Mouse (Mus musculus) forebrain, embryonic 14.5 days (tissue): Measurements from ENCODE around the gene Vkorc1l1. TPM values are rescaled to one million over a fixed set of nuclear protein-coding genes. Genes with fewer than 3 reads are reported as not detected.
A peak's percentile ranks its signal among the peaks of the same experiment; 100 is the strongest.

Experiments used
- ATAC-seq: fragments of 200-750 bp; cut with Nextera tagmentation; 2 replicates; pipeline ENCODE4 v1.8.0; 2017; ENCODE audit warnings: mild to moderate bottlenecking, moderate library complexity
- DNase-seq: peaks from one replicate; pipeline ENCODE4 v3.0.0-alpha.2; 2015; ENCODE audit warnings: low spot score
- H3K27ac ChIP-seq: fragments of 300-500 bp; sonication (generic); 2 replicates; pipeline ENCODE4 v1.5.1; 2014; ENCODE audit warnings: low read depth, mild to moderate bottlenecking, control low read depth, low read length, moderate library complexity
- H3K27me3 ChIP-seq: fragments of 300-500 bp; sonication (generic); replicated peaks from 2 replicates; pipeline ENCODE4 v1.6.1; 2014; ENCODE audit warnings: low read length, control low read depth, mixed read lengths; ENCODE audit not compliant: control insufficient read depth, insufficient read depth
- H3K36me3 ChIP-seq: fragments of 300-500 bp; sonication (generic); 2 replicates; pipeline ENCODE4 v1.6.1; 2014; ENCODE audit warnings: low read length, control low read depth; ENCODE audit not compliant: control insufficient read depth, insufficient read depth
- H3K4me1 ChIP-seq: fragments of 300-500 bp; sonication (generic); 2 replicates; pipeline ENCODE4 v1.6.1; 2014; ENCODE audit warnings: antibody characterized with exemption, low read length, control low read depth; ENCODE audit not compliant: control insufficient read depth, insufficient read depth
- H3K4me2 ChIP-seq: fragments of 300-500 bp; sonication (generic); 2 replicates; pipeline ENCODE4 v1.6.1; 2014; ENCODE audit warnings: mild to moderate bottlenecking, control low read depth, low read length
- H3K4me3 ChIP-seq: fragments of 300-500 bp; sonication (generic); 2 replicates; pipeline ENCODE4 v1.5.1; 2014; ENCODE audit warnings: low read depth, low read length, control low read depth
- H3K9ac ChIP-seq: fragments of 300-500 bp; sonication (generic); 2 replicates; pipeline ENCODE4 v1.6.1; 2014; ENCODE audit warnings: mild to moderate bottlenecking, low read length, control low read depth, moderate library complexity
- H3K9me3 ChIP-seq: fragments of 300-500 bp; sonication (generic); replicated peaks from 2 replicates; pipeline ENCODE4 v1.6.1; 2016; ENCODE audit warnings: low read length, control low read depth, mixed read lengths; ENCODE audit not compliant: control insufficient read depth
- WGBS: fragments of 180-500 bp; shearing (Covaris S2); extraction: QIAGEN DNeasy Blood & Tissue Kit; methylation state at CpG from one replicate; pipeline ENCODE4 v1.1.7; 2014; 5-methylcytosine and 5-hydroxymethylcytosine counted together
- polyA plus RNA-seq: library from polyadenylated mRNA; unstranded; fragments of >200 nt; fragmentation: Nextera tagmentation; extraction: Ambion mirVana; gene quantifications from 2 replicates; pipeline ENCODE4 v1.2.1, GENCODE M21; 2014

The Vkorc1l1 gene
- 21.1 and 28.5 TPM in 2 replicates for polyA plus RNA-seq

- 0 out of 2 replicates have a peak, but pooled peaks cover 6% of the 10 kb centered on the region for H3K36me3 ChIP-seq
- H3K27me3 ChIP-seq = no peaks in the 10 kb centered on the region
- H3K9ac ChIP-seq = peak within 1 kb of the TSS; percentile 88
- H3K27ac ChIP-seq = peak within 1 kb of the TSS; percentile 71
- no peaks in the 10 kb centered on the region for H3K9me3 ChIP-seq
- ATAC-seq (peak; percentile 95), DNase-seq (peak; percentile 99)
- peak within 1 kb of the TSS; percentile 84 for H3K4me2 ChIP-seq
- H3K4me3 ChIP-seq = peak within 1 kb of the TSS; percentile 82
- H3K4me1 ChIP-seq = 0 out of 2 replicates have a peak, but pooled peaks cover 6% of the 10 kb centered on the region
- WGBS = under 1% methylated on average over 57 of the region's 59 CpGs
Observed at GRCm38 (mm10) chr5:129941495-129942045, at the start of gene Vkorc1l1. Gene Vkorc1l1 (plus strand): TSS chr5:129941970.

- peak within 1 kb of the TSS; percentile 54 for H3K4me3 ChIP-seq
- H3K36me3 ChIP-seq = no peaks in the 10 kb centered on the region
- peak; percentile 100 for ATAC-seq
- no peaks in the 10 kb centered on the region for H3K9me3 ChIP-seq
- DNase-seq = peak; percentile 97
- peak within 1 kb of the TSS; percentile 63 for H3K9ac ChIP-seq
- WGBS = 2% methylated on average over 44 of the region's 44 CpGs
- no peak within 1 kb of the TSS for H3K27ac ChIP-seq
- H3K4me1 ChIP-seq = no peaks in the 10 kb centered on the region
- H3K4me2 ChIP-seq = peak within 1 kb of the TSS; percentile 77
- no peaks in the 10 kb centered on the region for H3K27me3 ChIP-seq
Observed at GRCm38 (mm10) chr5:129895198-129896088, 46.3 kb upstream of the Vkorc1l1 start, which contains the start of gene Zbed5. Gene Zbed5 (plus strand): TSS chr5:129895723.

DNA sequence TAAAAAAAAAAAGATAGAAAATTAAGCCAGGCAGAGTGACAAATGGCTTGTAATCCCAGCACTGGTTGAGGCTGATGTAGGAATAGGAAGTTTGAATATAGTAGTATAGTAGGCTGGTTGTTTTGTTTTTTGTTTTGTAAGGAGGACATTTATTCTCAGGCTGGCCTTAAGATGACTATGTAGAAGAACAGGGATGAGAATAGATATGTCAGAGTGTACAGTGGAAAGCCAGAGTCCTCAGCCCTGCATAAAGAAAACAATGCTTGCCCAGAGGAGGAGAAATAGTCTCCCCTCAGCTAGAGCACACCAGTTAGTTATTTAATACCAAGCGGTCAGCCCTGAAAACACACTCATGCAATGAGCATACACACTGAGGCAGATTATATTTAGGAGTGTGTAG is 43.3 kb upstream of the Vkorc1l1 start, which contains the start of gene Phkg1:
Gene Phkg1, minus strand, starts transcription at position 101 of the 400 bp plus-strand sequence.
- H3K4me1 ChIP-seq = no peaks in the 10 kb centered on the region
- H3K4me2 ChIP-seq = no peak within 1 kb of the TSS
- no peak within 1 kb of the TSS for H3K9ac ChIP-seq
- no peaks in the 10 kb centered on the region for H3K9me3 ChIP-seq
- H3K36me3 ChIP-seq = peaks cover 12% of the 10 kb centered on the region; the same call in 1 of the 2 replicates
- DNase-seq (no peak), ATAC-seq (no peak)
- H3K27me3 ChIP-seq = no peaks in the 10 kb centered on the region
- WGBS = 94% methylated on average over 1 of the region's 1 CpGs
- no peak within 1 kb of the TSS for H3K4me3 ChIP-seq
- H3K27ac ChIP-seq = no peak within 1 kb of the TSS

- no peaks in the 10 kb centered on the region; the same call in 1 of the 2 replicates for H3K4me1 ChIP-seq
- 0 out of 2 replicates have a peak, but pooled peaks cover 9% of the 10 kb centered on the region for H3K36me3 ChIP-seq
- H3K4me3 ChIP-seq = peak overlapping the region; percentile 77
- no peaks in the 10 kb centered on the region for H3K9me3 ChIP-seq
- ATAC-seq = no peak
- WGBS = 28% methylated on average over 4 of the region's 4 CpGs
- H3K27me3 ChIP-seq = no peaks in the 10 kb centered on the region
- H3K4me2 ChIP-seq = peak overlapping the region; percentile 85
- no peak for DNase-seq
- peak overlapping the region; percentile 90 for H3K9ac ChIP-seq
- peak overlapping the region; percentile 90 for H3K27ac ChIP-seq
Observed at GRCm38 (mm10) chr5:129907775-129908174, 34.0 kb upstream of the Vkorc1l1 start.

DNA sequence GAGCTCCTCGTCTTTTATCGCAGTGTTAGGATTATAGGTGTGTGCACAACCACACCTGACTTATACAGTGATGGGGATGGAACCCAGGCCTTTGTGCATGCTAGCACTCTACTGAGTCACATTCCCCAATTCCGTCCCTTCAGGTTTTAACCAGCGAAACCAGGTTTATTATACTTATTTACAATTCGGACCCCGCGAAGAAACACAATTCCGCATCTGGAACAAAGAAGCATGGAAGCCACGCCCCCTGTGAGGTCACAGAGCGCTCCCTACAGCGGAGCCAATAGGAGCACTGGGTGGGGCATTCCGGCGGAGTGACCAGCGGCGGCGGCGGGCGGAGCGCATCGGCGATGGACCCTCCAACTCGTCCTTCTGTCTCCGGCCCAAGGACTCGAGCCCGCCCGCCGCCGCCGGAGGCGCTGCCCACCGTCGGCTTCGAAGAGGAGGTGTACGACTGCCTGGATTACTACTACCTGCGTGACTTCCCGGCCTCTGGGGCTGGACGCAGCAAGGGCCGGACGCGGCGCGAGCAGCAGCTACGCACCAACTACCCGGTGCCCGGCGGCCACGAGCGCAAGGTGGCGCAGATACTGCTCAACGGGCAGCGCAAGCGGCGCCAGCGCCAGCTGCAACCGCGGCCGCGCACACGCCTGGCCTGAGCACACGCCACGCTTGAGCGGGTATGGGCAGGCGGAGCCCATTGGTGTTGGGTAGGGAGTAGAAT is 33.4 kb upstream of the Vkorc1l1 start, which contains the start of gene Nupr1l:
Gene Nupr1l, plus strand, starts transcription at position 299 of the 724 bp plus-strand sequence.
- DNase-seq (peak; percentile 97), ATAC-seq (peak; percentile 98)
- Histone ChIP-seq H3K27ac (peak within 1 kb of the TSS; percentile 93), H3K9me3 (no peaks in the 10 kb centered on the region), H3K9ac (peak within 1 kb of the TSS; percentile 90), H3K4me2 (peak within 1 kb of the TSS; percentile 85), H3K36me3 (0 out of 2 replicates have a peak, but pooled peaks cover 3% of the 10 kb centered on the region), H3K27me3 (no peaks in the 10 kb centered on the region), H3K4me1 (no peaks in the 10 kb centered on the region; the same call in 1 of the 2 replicates), H3K4me3 (peak within 1 kb of the TSS; percentile 77)
- under 1% methylated on average over 63 of the region's 63 CpGs for WGBS

- Histone ChIP-seq H3K4me3 (peak overlapping the region; percentile 77), H3K27ac (no peak overlapping the region), H3K27me3 (no peaks in the 10 kb centered on the region), H3K9me3 (no peaks in the 10 kb centered on the region), H3K4me1 (no peaks in the 10 kb centered on the region; the same call in 1 of the 2 replicates), H3K9ac (peak overlapping the region; percentile 90), H3K4me2 (peak overlapping the region; percentile 85), H3K36me3 (0 out of 2 replicates have a peak, but pooled peaks cover under 1% of the 10 kb centered on the region)
- no peak for DNase-seq
- no peak for ATAC-seq
- 73% methylated on average over 9 of the region's 9 CpGs for WGBS
Observed at GRCm38 (mm10) chr5:129909147-129909546, 32.6 kb upstream of the Vkorc1l1 start.

- Histone ChIP-seq H3K4me2 (no peak overlapping the region), H3K36me3 (no peaks in the 10 kb centered on the region), H3K9ac (no peak overlapping the region), H3K27ac (no peak overlapping the region), H3K4me1 (no peaks in the 10 kb centered on the region; the same call in 1 of the 2 replicates), H3K9me3 (no peaks in the 10 kb centered on the region), H3K4me3 (no peak overlapping the region), H3K27me3 (no peaks in the 10 kb centered on the region)
- ATAC-seq (no peak), DNase-seq (no peak)
- WGBS = 90% methylated on average over 7 of the region's 7 CpGs
Observed at GRCm38 (mm10) chr5:129909591-129909990, 32.2 kb upstream of the Vkorc1l1 start.

GRCm38 (mm10) chr5:129914024-129914423 is 27.7 kb upstream of the Vkorc1l1 start:
- H3K4me1 ChIP-seq = no peaks in the 10 kb centered on the region
- no peak for ATAC-seq
- H3K9me3 ChIP-seq = no peaks in the 10 kb centered on the region
- H3K27me3 ChIP-seq = no peaks in the 10 kb centered on the region
- 41% methylated on average over 2 of the region's 2 CpGs for WGBS
- H3K36me3 ChIP-seq = no peaks in the 10 kb centered on the region
- no peak overlapping the region for H3K4me2 ChIP-seq
- no peak overlapping the region for H3K4me3 ChIP-seq
- H3K9ac ChIP-seq = no peak overlapping the region
- peak; percentile 35 for DNase-seq
- no peak overlapping the region for H3K27ac ChIP-seq
